Comparison of ENCODE assay signal across 13 mouse cellular contexts in the genomic region with DNA sequence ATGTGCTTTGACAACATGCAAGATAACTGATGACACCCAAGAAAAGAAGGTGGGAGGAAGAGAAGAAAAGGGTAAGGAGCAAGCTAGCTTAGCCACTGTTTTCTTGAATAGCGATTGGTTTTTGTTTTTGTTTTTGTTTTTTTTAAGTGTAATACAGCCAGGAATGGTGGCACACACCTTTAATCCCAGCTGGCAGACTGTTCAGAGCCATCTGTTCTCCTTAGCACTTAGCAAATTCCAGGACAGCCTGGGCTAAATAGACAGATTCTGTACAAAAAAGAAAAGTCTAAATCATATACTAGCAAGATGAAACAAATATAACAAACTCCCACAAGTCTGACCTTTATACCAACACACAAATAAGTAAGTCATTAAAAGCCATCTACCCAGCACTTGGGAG.
"Had no signal": no experiment of that assay in that cellular context is flagged by ENCODE, and none has a peak within 500 bp of the region (broad histone marks: within the 10 kb centered on the region; RNA-seq: fewer than 3 reads in every experiment).

No protein-coding gene starts in this region.

- H3K4me3 ChIP-seq: limb, embryonic 12.5 days; liver, embryonic 13.5 days; lung, embryonic 15.5 days; megakaryocyte, embryonic 14.5 days; midbrain, embryonic 15.5 days; neural tube, embryonic 12.5 days had no signal

- H3K27ac ChIP-seq: limb, embryonic 12.5 days; liver, embryonic 13.5 days; lung, embryonic 15.5 days; midbrain, embryonic 15.5 days; neural tube, embryonic 12.5 days; stomach, postnatal 0 days had no signal

- H3K27me3 ChIP-seq: limb, embryonic 12.5 days; liver, embryonic 13.5 days; lung, embryonic 15.5 days; megakaryocyte, embryonic 14.5 days; midbrain, embryonic 15.5 days; neural tube, embryonic 12.5 days had no signal

- DNase-seq: layer of hippocampus, adult 9-11 months; layer of hippocampus, postnatal 36 days; liver; liver, embryonic 13.5 days; liver, postnatal 0 days; lung, postnatal 14 days; thymus, postnatal 4 days had no signal

- H3K4me1 ChIP-seq: midbrain, embryonic 15.5 days; neural tube, embryonic 12.5 days had no signal

- ATAC-seq: liver, postnatal 0 days; midbrain, embryonic 15.5 days had no signal
